Mouse (Mus musculus): ENCODE data around the gene Gp9.

The Gp9 gene

GRCm38 (mm10) chr6:87777842-87778241 lies at the start of gene Gp9:
Gene Gp9, plus strand, starts transcription at chr6:87778072.
- DNase-seq (ENCODE audit: low read depth, low spot score) = no peak

- DNase-seq (ENCODE audit: low read depth, low spot score) = no peak
These were observed 49.8 kb upstream of the Gp9 start for GRCm38 (mm10) chr6:87728102-87728501.

GRCm38 (mm10) chr6:87730141-87730540 lies 47.7 kb upstream of the Gp9 start:
- DNase-seq (ENCODE audit: low read depth, low spot score) = no peak

GRCm38 (mm10) chr6:87730591-87731462 lies 47.0 kb upstream of the Gp9 start, which contains the start of gene Efcc1:
Gene Efcc1, plus strand, starts transcription at chr6:87730869.
- peak; percentile 85 for DNase-seq (ENCODE audit: low read depth, low spot score)

GRCm38 (mm10) chr6:87731463-87732095 lies 46.3 kb upstream of the Gp9 start:
- peak; percentile 23 for DNase-seq (ENCODE audit: low read depth, low spot score)

GRCm38 (mm10) chr6:87732151-87733011 lies 45.5 kb upstream of the Gp9 start:
- DNase-seq (ENCODE audit: low read depth, low spot score) = peak; percentile 33

GRCm38 (mm10) chr6:87733131-87733930 lies 44.5 kb upstream of the Gp9 start:
- peak; percentile 16 for DNase-seq (ENCODE audit: low read depth, low spot score)

GRCm38 (mm10) chr6:87734136-87734535 lies 43.7 kb upstream of the Gp9 start:
- DNase-seq (ENCODE audit: low read depth, low spot score) = no peak

GRCm38 (mm10) chr6:87736923-87737322 lies 40.9 kb upstream of the Gp9 start:
- no peak for DNase-seq (ENCODE audit: low read depth, low spot score)

GRCm38 (mm10) chr6:87737921-87738626 lies 39.8 kb upstream of the Gp9 start:
- no peak for DNase-seq (ENCODE audit: low read depth, low spot score)

GRCm38 (mm10) chr6:87739898-87740297 lies 38.0 kb upstream of the Gp9 start:
- DNase-seq (ENCODE audit: low read depth, low spot score) = no peak

- no peak for DNase-seq (ENCODE audit: low read depth, low spot score)
These were observed 37.4 kb upstream of the Gp9 start for GRCm38 (mm10) chr6:87740496-87740895.

GRCm38 (mm10) chr6:87741978-87742377 lies 35.9 kb upstream of the Gp9 start:
- no peak for DNase-seq (ENCODE audit: low read depth, low spot score)

- peak; percentile 85 for DNase-seq (ENCODE audit: low read depth, low spot score)
These were observed 35.1 kb upstream of the Gp9 start for GRCm38 (mm10) chr6:87742804-87743203.

- DNase-seq (ENCODE audit: low read depth, low spot score) = no peak
These were observed 34.6 kb upstream of the Gp9 start for GRCm38 (mm10) chr6:87743281-87743680.

- no peak for DNase-seq (ENCODE audit: low read depth, low spot score)
These were observed 33.2 kb upstream of the Gp9 start for GRCm38 (mm10) chr6:87744632-87745031.

- DNase-seq (ENCODE audit: low read depth, low spot score) = no peak
These were observed 32.6 kb upstream of the Gp9 start for GRCm38 (mm10) chr6:87745301-87745700.

GRCm38 (mm10) chr6:87746059-87746458 lies 31.8 kb upstream of the Gp9 start:
- DNase-seq (ENCODE audit: low read depth, low spot score) = no peak

GRCm38 (mm10) chr6:87746849-87747248 lies 31.0 kb upstream of the Gp9 start:
- DNase-seq (ENCODE audit: low read depth, low spot score) = no peak

GRCm38 (mm10) chr6:87748078-87748477 lies 29.8 kb upstream of the Gp9 start:
- DNase-seq (ENCODE audit: low read depth, low spot score) = no peak

All from R1 (cell line).